Mouse (Mus musculus) adrenal gland, adult 8-10 months (tissue): Measurements from ENCODE around the gene Srgap1. TPM values are rescaled to one million over a fixed set of nuclear protein-coding genes. Genes with fewer than 3 reads are reported as not detected.
A peak's percentile ranks its signal among the peaks of the same experiment; 100 is the strongest.

Experiments
- DNase-seq: peaks from one replicate; pipeline ENCODE4 v3.0.0; 2022
- total RNA-seq, 4 experiments: library from RNA; stranded (reverse); gene quantifications; 2 replicates each; pipeline ENCODE4 v1.2.4; 2022

Srgap1 gene
- total RNA-seq, 4 experiments from 2014 or later = 1.2 to 2.0 (median 1.6) TPM

DNA sequence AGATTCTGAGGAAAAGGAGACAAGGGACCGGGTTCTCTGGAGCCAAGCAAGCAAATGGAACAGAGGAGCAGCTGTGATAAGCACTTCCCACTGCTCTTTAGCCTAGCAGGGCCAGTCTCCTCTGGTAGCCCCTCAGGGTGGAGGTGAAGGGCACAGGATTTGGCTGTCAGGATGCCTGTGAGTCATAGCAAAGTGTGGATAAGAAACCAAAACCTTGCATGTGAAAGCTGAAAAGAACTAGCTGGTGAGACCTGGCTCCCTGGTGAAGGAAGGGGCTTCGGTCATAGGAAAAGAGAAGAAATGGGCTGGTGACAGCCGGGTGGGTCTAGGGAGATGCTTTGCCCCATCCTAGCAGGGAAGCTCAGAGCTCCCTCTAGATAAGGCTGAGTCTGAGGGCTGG, 30.5 kb downstream of the Srgap1 start:
- DNase-seq = peak; percentile 14

DNA sequence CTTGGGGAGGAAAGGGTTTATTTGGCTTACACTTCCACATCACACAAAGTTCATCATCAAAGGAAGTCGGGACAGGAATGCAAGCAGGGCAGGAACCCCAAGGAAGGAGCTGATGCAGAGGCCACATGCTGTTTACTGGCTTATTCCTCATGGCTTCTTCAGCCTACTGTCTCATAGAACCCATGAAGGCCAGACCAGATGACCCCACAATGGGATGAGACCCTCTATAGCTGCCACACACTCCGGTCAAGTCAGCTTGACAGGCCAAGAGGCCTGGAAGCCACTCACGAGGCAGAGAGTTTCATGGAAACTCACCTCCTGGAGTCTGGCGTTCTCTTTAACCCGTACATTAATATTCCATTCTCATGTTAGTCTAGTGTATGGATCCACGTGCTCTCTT, 34.8 kb downstream of the Srgap1 start:
- DNase-seq = no peak

DNA sequence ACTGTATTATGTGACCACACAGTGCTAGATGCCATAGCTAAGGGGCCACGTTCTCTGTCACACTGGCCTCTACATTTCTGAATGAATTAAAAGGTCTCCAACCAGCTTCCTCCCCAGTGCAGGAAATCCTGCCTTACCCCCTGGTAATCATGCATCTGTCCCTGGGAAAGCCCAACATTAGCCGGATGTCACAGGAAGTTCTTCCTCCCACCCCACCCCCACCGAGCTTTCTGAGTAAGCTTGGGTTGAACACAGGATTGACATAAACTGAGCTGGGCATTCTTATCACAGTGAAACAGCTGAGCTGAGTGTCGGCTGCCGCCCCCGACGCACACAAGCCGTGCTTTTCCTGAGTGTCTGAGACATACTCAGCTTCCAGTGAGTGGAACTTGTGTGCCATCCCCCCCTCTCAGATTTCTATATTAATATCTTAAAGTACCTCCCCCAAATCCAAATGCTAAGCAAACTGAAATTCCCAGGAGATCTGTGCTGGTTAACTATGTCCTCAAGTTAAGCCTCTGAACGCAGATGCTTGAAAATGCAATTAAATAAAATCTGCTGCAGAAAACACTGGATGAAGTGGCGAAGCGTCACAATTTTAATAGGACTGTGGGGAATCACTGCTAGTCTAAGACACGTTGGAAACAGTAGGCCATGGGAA, 38.3 kb downstream of the Srgap1 start:
- DNase-seq = no peak

DNA sequence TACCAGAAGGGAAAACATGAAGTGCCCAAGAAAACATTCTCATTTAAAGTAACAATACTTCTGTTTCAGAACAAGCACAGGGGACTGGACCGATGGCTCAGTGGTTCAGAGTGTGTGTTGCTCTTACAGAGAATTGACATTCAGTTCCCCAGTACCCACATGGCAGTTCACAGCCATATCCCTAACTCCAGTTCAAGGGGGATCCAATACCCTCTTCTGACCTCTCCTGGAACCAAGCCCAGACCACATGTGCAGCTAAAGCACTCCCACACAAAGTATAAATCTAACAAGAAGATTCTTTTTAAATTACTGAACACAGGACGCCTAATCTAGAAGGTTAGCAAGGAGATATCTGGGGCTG, 38.8 kb downstream of the Srgap1 start:
- DNase-seq = no peak

DNA sequence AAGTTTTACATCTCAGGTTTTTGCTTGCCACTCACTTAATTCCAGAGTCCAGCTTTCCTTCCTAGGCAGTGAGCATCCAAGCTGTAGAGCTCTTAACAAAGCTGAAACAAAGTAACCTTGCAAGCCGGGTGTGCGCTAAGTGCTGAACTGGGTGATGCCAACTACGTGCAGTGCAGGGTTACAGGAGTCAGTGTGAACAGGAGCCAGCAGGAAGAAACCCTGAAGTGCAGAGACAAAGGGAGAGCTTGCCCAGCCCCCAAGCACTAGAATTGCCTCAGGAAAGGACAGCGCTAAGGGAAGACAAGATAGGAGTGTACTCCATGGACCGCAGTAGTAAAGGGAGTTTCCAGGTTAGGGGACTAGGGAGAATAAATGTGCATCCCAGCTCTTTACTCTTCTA, 40.5 kb downstream of the Srgap1 start:
- DNase-seq = no peak

DNA sequence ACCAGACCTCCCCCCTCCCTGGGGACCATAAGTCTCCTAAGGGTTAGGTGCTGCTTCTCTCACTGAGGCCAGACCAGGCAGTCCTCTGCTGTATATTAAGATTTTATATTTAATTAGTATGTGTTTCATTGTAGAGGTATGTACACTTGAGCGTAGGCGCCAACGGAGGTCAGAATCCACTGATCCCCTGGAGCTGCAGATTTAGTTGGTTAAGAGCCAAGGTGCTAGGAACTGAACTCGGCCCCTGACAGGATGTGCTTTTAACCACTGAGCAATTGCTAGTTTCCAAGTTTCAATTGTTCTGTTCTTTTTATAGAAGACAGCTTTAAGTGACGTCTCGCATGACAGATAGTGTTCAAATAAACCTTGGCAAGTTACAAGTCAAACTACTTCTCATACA, 41.0 kb downstream of the Srgap1 start:
- no peak for DNase-seq

DNA sequence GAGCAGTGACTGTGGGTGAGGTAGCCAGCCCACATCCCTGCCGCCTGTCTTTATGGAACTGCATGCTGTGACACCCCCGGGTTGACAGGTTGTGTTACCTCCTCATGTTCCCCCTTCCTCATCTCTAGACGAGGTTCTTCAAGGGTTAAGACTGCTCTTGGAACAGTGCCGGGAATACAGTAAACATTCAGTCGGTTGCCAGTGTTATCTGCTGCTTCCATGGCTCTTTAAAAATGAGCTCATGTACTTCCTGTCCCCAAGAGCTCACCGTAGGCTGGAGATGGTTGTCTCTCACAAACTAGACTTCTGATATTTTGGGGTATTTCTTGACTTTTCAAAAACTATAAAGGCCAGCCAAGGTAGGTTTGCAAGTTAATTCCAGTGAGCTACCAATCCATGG, 41.6 kb downstream of the Srgap1 start:
- DNase-seq = no peak

DNA sequence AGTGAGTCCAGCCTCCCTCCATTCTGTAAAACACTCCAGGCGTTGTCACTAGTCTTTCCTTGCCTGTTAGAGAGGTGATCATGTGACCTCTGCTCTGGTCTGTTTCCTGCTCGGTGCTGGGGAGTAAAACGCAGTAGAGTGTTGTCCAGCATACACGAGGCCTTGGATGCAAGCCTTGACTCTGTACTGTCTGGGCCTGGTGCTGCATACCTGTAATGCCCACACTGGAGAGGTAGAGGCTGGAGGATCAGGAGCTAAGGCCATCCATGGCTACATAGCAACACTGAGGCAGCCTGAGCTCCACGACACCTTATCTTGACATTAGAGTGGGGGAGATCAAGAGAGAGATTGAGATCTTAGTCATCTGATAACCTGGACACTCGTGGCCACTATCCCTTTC, 44.2 kb downstream of the Srgap1 start:
- DNase-seq = no peak

DNA sequence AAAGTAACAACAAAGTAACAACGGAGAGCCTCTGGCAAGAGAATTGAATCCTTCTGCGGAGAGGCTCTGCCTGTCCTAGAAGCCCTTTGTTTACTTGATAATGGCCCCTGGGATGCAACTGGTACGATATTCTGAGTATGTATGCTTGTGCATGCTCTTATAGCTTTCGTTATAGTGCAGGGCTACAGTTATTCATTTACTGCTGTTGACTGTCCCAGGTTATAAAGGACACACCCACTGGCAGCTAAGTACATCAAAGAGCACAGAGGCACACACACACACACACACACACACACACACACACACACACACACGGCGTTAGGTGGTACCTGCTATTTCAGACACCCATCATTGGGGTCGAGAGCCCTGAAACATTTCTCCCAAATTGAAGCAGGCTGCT, 48.3 kb downstream of the Srgap1 start:
- DNase-seq = no peak

DNA sequence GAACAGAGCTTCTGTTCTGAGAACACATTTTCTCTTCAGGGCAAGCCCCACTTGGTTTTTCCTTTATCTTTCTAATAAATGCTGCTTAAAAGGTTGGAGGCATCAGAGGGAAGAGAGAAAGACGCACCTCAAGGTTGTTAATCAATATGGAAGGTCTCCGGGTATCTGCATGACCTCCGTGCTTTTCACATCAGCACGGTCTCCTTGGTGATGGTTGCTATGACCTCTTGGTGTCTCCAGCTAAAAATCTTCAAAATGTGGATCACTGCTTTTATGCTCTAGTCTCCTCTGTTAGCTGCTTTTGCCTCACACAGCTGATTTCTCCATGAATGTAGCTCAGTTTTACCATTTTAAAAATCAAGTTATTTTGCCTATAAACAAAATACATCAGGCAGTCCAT, 50.6 kb downstream of the Srgap1 start:
- no peak for DNase-seq

DNA sequence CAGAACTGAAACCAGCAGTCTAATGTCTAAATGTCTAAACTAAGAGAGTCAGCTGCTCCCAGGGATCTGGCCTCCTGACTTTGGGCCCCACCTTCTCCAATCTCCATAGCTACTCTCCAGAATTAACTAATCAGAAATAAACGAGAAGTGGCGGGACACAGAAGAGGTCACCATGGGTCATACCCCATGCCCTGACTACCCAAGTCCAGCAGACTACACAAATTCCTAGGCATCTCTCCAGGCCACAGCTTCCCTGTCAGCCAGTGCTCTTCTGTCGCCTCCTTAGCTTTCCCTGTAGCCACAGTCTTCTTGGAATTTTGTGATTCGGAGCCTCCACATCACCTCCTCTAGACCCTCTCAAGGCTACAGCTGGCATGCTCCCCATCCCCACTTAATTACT, 51.7 kb downstream of the Srgap1 start:
- no peak for DNase-seq

DNA sequence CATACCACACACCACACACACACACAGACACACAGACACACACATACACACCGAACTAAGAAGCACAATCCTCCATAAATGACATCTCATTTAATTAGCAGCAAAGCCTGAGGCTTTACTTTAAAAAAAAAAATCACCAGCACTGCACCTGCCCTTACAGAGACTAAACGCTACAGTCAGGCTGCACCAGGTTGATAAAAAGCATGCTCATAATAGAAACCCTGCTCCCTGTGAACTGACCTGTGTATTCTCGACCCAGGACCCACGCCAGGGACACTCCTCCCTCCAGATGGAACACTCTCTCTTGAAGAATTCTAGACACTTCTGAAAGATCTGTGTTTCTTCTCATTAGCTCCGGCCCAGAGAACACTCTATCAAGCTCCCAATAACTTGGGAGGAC, 52.5 kb downstream of the Srgap1 start:
- DNase-seq = no peak

DNA sequence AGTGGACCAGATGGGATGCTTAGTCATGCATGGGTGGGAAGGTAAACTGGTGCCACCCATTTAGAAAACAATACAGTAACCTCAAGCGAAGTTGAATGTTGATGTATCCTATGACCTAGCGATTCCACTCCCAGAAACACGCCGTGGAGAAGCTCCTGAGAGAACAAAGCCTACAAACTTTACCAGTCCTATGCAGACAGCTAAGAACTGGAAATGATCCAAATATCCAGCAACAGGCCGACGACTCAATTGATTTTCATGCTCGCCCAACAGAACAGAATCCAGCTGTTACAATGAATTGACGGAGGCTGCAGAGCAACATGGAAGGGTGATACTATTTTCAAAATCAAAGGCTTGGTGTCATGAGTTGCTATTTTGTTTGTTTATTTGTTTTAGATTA, 54.5 kb downstream of the Srgap1 start:
- DNase-seq = no peak

DNA sequence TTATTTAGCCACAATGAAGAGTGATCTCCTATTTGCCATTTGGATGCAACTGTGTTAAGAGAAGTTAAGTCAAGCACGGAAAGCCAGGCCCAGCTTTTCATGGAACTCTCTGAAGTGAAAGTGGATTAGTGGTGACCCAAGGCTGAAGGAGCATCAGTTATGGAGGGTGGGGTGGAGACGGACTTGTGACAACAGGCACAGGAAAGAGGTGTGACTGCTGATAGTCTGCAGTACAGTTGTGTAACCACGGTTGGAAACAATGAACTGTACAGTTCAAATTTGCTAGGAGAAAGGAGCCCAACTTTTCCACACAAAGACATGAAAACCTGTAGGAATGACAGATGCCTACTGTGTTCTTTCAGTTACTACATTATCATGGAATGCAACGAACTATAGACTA, 60.1 kb downstream of the Srgap1 start:
- DNase-seq = no peak

DNA sequence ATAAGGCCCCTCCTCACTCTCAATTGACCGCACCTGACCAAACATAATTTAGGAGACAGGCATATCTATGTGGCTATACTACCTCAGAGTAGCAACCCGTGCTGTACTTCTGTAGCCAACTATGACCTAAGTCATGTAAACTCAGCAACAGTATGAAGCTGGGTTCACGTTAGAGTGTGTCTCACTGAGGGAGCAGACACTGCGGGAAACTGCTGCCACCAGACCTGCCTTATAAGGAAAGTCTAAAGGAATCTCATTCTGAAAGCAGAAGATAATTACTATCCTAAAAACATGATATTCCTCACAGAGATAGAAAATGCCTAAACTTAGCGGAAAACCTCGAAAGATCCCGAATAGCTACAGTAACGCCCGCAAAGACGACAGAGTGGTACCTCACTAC, 62.2 kb downstream of the Srgap1 start:
- no peak for DNase-seq

DNA sequence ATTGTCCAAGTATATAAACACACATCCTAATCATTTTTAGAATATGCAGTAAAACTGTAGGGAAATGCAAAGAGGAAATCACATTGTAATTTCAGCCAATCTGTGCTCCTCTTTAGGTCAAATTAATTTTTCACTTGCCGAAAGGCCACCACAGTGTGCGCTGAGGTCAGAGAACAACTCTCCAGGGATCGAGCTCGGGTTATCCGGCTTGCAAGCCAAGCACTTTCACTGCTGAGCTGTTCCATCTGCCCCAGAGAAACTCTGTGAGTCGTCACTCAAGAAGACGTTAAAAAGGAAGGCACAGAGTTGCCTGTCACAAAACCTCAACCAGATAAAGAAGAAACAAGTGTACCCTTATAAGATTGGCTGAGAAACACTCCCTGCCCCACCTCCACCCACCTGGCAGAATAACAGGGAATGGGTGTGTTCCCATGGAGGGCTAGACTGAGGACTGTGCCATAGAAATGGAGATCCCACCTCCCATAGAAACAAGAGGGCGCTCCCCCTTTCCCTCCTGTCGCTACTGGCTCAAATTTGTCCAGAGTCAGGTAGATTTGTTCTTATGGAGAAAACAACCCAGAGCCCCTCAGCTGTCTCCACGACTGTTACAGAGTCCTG, 63.0 kb downstream of the Srgap1 start:
- no peak for DNase-seq

DNA sequence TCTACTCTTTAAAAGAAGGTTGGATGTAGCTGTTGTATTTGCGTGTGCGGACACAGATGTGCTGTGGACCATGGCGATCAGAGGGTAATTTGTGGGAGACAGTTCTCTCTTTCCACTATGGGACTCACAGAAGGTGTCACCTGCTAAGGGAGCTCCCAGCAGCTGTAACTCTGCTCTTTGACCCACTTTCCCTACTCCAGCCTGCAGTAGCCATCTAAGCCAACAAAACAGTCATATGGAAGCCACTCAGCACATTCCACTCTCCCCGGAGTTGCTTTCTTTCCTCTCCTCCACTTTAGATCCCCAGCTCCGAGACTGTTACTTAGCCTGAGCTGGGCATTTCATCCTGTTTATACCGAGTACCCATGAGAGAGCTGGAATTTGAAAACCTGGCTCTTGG, 71.8 kb downstream of the Srgap1 start:
- DNase-seq = no peak

DNA sequence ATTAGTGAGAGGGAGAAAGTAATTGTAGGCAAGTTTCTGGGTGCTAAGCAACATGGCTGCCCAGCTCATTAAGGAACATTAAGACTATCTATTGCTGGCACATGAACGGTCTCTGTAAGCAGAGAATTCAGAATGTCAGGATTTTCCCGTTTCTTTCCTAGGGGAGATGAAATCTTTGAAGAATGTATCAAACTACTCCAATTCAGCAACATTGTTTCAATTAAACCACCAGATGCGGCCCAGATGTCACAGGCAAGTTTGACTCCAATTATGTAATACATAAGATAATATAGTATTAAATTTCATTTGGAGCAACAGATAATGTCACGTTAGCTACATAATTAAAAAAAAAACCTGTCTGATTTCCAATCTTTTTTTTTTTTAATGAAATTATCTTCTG, 72.5 kb downstream of the Srgap1 start:
- no peak for DNase-seq

DNA sequence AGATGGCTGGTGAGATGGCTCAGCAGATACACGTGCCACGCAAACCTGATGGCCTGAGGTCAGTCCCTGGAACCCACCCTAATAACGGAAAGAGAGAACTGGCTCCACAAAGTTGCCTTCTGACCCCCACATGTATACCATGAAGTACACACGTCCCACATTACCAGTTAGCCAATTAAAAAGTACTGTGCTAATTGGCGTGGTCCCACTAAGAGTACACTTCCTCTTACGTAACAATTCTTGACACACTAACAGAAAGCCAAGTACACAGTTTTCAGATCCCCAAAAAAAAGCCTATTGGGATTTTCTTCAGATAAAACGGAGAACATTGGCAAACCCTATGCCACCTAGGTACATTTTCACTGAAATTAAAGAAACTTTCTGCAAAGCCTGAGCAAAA, 73.8 kb downstream of the Srgap1 start:
- no peak for DNase-seq

DNA sequence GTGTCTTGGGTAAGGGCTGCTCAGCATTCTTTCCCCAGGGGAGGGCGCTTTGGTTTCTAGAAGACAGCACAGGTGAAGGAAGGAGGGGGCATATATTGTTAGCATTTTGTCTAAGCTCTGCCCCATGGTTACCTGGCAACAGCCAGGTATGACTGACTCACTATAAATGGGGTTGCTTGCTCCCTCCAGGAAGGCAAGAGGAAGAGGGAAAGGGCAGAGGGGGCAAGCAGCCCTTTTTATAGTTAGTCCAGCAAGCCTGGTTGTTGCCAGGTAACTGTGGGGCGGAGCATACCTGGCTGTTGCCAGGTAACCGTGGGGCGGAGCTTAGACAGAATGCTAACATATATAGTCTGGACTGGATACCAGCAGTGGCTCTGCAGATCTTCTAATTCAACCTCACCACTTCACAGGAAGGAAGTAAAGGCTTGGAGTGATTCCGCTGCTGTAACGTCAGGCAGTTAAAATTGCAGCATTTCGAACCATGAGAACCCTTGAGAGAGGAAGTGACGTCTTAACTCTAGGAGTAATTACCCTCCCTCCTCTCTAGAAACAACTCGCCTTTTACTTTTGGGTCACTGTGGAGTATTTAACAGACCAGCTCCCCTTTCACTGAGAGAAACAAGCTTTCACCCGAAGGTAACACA, 74.7 kb downstream of the Srgap1 start:
- no peak for DNase-seq

DNA sequence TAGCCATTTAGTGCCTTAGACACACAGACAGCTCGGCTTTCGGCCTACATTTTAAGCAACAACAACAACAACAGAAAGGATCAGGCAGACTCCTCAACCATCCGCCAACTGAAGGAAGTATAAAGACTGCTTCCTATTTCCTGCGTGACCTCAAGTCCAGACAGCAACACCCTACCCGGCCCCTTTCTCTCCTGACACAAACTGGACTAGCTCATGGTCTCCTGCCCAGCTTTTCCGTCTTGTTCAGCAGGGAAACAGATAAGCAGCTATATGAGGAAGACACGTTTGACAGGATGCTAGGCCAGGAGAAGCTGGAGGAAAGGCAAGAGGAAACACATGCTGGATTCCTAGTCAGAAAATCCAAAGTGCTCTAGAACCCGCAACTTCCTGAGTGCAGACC, 75.5 kb downstream of the Srgap1 start:
- no peak for DNase-seq

DNA sequence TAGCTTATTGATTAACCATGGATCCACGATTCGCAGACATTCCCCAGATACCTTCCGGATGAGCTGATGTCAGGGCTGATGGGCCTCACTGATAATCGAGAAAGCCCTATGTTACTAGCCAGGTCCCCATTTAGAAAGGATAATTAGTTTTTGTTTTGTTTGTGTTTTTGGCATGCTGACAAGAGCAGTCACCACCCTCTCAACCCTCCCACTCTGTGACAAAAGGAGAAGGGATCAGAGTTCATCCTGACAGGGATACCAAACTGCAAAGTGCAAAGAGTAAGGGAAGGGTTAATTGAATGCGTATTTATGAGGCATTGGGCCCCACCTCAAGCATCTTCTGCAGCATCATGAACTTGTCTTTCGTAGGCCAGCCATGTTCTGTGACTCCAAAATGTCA, 76.2 kb downstream of the Srgap1 start:
- no peak for DNase-seq

DNA sequence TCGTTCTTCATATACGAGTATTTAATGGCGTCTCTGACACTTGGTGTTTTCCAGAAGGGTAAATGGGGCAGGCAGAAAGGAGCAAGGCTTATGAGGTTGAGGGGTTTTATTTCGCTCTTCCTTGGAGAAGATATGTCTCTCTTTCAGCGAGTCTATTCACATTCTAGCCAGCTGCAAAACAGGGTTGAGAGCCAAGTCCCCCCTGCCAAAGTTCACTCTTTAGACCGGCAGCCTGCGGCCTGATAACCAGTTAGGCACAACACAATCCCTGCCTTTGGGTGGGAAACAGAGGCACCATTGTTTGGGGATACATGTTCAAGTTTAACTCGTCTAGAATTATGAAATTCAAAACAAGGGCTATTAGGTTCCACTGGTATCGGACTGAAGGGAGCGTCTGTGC, 83.0 kb downstream of the Srgap1 start:
- DNase-seq = no peak

DNA sequence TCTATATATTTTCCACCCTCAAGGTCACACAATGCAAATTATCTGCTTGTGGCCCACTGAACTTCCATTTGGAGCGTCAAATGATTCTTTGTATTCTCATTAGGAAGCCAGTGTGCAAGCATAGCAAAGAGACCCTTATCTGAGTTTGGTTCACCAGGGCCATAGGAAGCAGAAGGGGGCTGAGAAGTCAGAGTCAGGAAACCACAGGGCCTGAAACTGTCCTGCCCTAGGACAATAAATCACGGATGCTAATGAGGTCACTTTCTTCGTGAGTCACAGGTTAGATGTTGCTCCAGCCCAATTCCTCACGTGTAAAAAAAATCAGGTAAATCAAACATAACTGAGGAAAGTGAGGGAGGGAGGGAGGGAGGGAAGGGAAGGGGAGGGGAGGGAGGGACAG, 85.1 kb downstream of the Srgap1 start:
- no peak for DNase-seq
